Mouse (Mus musculus) ES-CJ7 (cell line): ENCODE measurements at regions not wholly inside any gene's neighbourhood (a gene's known extent, or its start where the extent isn't known, plus 50 kb on each side); places are given as distances from the start of the nearest gene placed in this dataset.

Source experiments
- DNase-seq: peaks from one replicate; pipeline ENCODE4 v3.0.0; 2011; ENCODE audit warnings: low read depth, low spot score

GRCm38 (mm10) chrX:56276348-56276747 lies 63.7 kb upstream of the Gm773 start:
- DNase-seq = peak; percentile 20

DNA sequence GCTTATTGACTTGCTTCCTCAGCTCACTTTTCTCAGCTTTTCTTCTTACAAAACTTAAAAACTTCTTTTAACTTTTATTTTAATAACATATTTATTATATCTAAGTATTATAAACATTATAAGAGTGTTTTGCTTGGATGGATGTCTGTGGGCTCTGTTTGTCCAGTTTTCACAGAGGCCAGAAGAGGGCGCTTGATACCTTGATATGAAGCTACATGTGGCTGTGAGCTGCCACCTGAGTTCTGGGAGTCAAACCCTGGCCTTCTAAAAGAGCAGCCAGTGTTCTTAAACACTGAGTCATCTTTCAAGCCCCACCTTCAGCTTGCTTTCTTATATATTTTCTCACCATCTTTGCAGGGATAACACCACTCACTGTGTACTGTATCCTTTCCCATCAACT lies 61.5 kb upstream of the Gm773 start:
- DNase-seq = peak; percentile 23

- no peak for DNase-seq
Observed at GRCm38 (mm10) chrX:56269706-56270105, 57.0 kb upstream of the Gm773 start.
